Mouse (Mus musculus): ENCODE data around the gene Mapk1ip1. TPM values are rescaled to one million over a fixed set of nuclear protein-coding genes. Genes with fewer than 3 reads are reported as not detected.
A peak's percentile ranks its signal among the peaks of the same experiment; 100 is the strongest.

Mapk1ip1 gene
- total and polyA plus RNA-seq, 2 experiments from 2014 or later: 34.1 to 35.1 TPM

DNA sequence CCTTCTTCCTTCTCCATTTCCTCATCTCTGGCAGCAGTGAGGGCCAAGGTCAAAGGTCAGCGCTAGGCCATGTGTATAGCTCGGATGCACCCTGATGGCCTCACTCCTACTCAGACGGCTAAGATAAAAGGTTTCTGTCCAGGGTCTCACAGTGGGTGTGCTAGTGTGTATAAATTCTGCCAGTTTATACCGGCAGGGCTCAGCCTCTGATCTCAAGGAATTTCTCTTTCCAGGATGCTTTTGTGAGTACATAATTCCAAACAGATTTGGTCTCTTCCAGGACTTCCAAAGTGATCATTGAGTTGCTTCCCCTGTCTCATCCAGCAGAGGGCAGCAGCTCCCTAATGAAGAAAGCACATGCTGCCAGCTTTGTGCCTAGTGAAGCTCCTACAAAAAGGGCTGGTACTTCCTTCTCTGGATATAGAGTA lies 5.5 kb downstream of the Mapk1ip1 start:
- Histone ChIP-seq H3K9ac (no peak overlapping the region), H3K36me3 (ENCODE audit: insufficient read depth) (peaks cover 10% of the 10 kb centered on the region; the same call in 1 of the 2 replicates), H3K9me3 (ENCODE audit: low read length) (no peaks in the 10 kb centered on the region), H3K4me3 (ENCODE audit: low read depth, low read length) (no peak overlapping the region), H3K27ac (ENCODE audit: low read depth, low read length) (no peak overlapping the region), H3K27me3 (ENCODE audit: insufficient read depth, low read length) (no peaks in the 10 kb centered on the region), H3K4me2 (ENCODE audit: low read depth) (no peak overlapping the region), H3K4me1 (ENCODE audit: insufficient read depth) (peaks cover 29% of the 10 kb centered on the region)
- WGBS: 51% methylated on average over 4 of the region's 4 CpGs
- TF ChIP-seq CTCF (IDR thresholded peaks at IDR 0.05; ENCODE audit: low read depth): peak; percentile 85
- ATAC-seq: peak; percentile 46
- DNase-seq: peak; percentile 93

DNA sequence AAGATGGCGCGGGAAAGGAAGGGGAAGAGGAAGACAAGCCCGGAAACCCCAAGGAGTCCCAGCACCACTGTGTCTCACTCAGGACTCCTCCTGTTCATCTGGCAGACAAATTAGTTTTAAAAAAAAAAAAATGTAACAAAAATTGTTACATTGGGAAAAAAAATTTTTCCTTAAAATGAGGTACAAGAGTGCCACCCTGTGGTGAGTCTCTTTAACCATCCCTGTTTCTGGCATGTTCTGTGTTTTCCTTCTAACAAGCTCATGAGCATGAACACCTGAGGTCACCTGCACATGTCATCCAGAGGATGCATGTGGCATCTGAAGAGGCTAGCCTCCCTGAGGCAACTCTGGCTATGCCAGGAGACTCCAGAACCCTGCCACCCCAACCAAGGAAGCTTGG lies 11.0 kb downstream of the Mapk1ip1 start:
- no peak overlapping the region for H3K27ac ChIP-seq (ENCODE audit: low read depth, low read length)
- peak; percentile 75 for DNase-seq
- WGBS: 71% methylated on average over 3 of the region's 3 CpGs

GRCm38 (mm10) chr7:138827812-138828211 lies 18.3 kb downstream of the Mapk1ip1 start:
- WGBS: 17% methylated on average over 11 of the region's 11 CpGs
- Histone ChIP-seq H3K4me1 (ENCODE audit: insufficient read depth) (no peaks in the 10 kb centered on the region), H3K9me3 (ENCODE audit: low read length) (no peaks in the 10 kb centered on the region), H3K4me2 (ENCODE audit: low read depth) (no peak overlapping the region), H3K27ac (ENCODE audit: low read depth, low read length) (no peak overlapping the region), H3K27me3 (ENCODE audit: insufficient read depth, low read length) (no peaks in the 10 kb centered on the region), H3K4me3 (ENCODE audit: low read depth, low read length) (no peak overlapping the region), H3K9ac (no peak overlapping the region), H3K36me3 (ENCODE audit: insufficient read depth) (no peaks in the 10 kb centered on the region)
- TF ChIP-seq CTCF (IDR thresholded peaks at IDR 0.05; ENCODE audit: low read depth): peak; percentile 100
- DNase-seq (peak; percentile 86), ATAC-seq (peak; percentile 53; the same call in 1 of the 2 replicates)

More for the DNA sequence above, 11.0 kb downstream of the Mapk1ip1 start:
- H3K27me3 ChIP-seq (ENCODE audit: insufficient read depth, low read length): no peaks in the 10 kb centered on the region
- ATAC-seq: no peak
- H3K36me3 ChIP-seq (ENCODE audit: insufficient read depth): peaks cover 10% of the 10 kb centered on the region; the same call in 1 of the 2 replicates
- no peak overlapping the region for H3K9ac ChIP-seq
- H3K4me2 ChIP-seq (ENCODE audit: low read depth): no peak overlapping the region
- H3K4me3 ChIP-seq (ENCODE audit: low read depth, low read length): no peak overlapping the region
- no peaks in the 10 kb centered on the region for H3K9me3 ChIP-seq (ENCODE audit: low read length)
- H3K4me1 ChIP-seq (ENCODE audit: insufficient read depth): no peaks in the 10 kb centered on the region
- peak; percentile 65 for TF ChIP-seq CTCF (IDR thresholded peaks at IDR 0.05; ENCODE audit: low read depth)

- Histone ChIP-seq H3K27me3 (ENCODE audit: insufficient read depth, low read length) (no peaks in the 10 kb centered on the region), H3K9ac (no peak overlapping the region), H3K4me1 (ENCODE audit: insufficient read depth) (no peaks in the 10 kb centered on the region), H3K27ac (ENCODE audit: low read depth, low read length) (no peak overlapping the region), H3K4me2 (ENCODE audit: low read depth) (no peak overlapping the region), H3K4me3 (ENCODE audit: low read depth, low read length) (no peak overlapping the region), H3K9me3 (ENCODE audit: low read length) (no peaks in the 10 kb centered on the region), H3K36me3 (ENCODE audit: insufficient read depth) (no peaks in the 10 kb centered on the region)
- DNase-seq (no peak), ATAC-seq (no peak)
- WGBS: 87% methylated on average over 19 of the region's 19 CpGs
- no peak for TF ChIP-seq CTCF (IDR thresholded peaks at IDR 0.05; ENCODE audit: low read depth)
Measured at GRCm38 (mm10) chr7:138824995-138825756, 20.9 kb downstream of the Mapk1ip1 start.

- ATAC-seq: no peak
- no peaks in the 10 kb centered on the region for H3K4me1 ChIP-seq (ENCODE audit: insufficient read depth)
- H3K9me3 ChIP-seq (ENCODE audit: low read length): no peaks in the 10 kb centered on the region
- TF ChIP-seq CTCF (IDR thresholded peaks at IDR 0.05; ENCODE audit: low read depth): no peak
- no peak for DNase-seq
- H3K36me3 ChIP-seq (ENCODE audit: insufficient read depth): no peaks in the 10 kb centered on the region
- H3K4me3 ChIP-seq (ENCODE audit: low read depth, low read length): no peak overlapping the region
- H3K27me3 ChIP-seq (ENCODE audit: insufficient read depth, low read length): no peaks in the 10 kb centered on the region
- no peak overlapping the region for H3K27ac ChIP-seq (ENCODE audit: low read depth, low read length)
- H3K4me2 ChIP-seq (ENCODE audit: low read depth): no peak overlapping the region
- no peak overlapping the region for H3K9ac ChIP-seq
- WGBS: 44% methylated on average over 6 of the region's 6 CpGs
Measured at GRCm38 (mm10) chr7:138824423-138824822, 21.6 kb downstream of the Mapk1ip1 start.

- DNase-seq (no peak), ATAC-seq (no peak)
- no peaks in the 10 kb centered on the region for H3K27me3 ChIP-seq (ENCODE audit: insufficient read depth, low read length)
- H3K4me3 ChIP-seq (ENCODE audit: low read depth, low read length): no peak overlapping the region
- no peaks in the 10 kb centered on the region for H3K9me3 ChIP-seq (ENCODE audit: low read length)
- H3K36me3 ChIP-seq (ENCODE audit: insufficient read depth): no peaks in the 10 kb centered on the region
- H3K4me2 ChIP-seq (ENCODE audit: low read depth): no peak overlapping the region
- 59% methylated on average over 4 of the region's 4 CpGs for WGBS
- H3K9ac ChIP-seq: no peak overlapping the region
- TF ChIP-seq CTCF (IDR thresholded peaks at IDR 0.05; ENCODE audit: low read depth): 0 out of 2 replicates have a peak, but pooled peaks have one; percentile 27
- no peak overlapping the region for H3K27ac ChIP-seq (ENCODE audit: low read depth, low read length)
- H3K4me1 ChIP-seq (ENCODE audit: insufficient read depth): no peaks in the 10 kb centered on the region
Measured at GRCm38 (mm10) chr7:138818314-138818713, 27.8 kb downstream of the Mapk1ip1 start.

DNA sequence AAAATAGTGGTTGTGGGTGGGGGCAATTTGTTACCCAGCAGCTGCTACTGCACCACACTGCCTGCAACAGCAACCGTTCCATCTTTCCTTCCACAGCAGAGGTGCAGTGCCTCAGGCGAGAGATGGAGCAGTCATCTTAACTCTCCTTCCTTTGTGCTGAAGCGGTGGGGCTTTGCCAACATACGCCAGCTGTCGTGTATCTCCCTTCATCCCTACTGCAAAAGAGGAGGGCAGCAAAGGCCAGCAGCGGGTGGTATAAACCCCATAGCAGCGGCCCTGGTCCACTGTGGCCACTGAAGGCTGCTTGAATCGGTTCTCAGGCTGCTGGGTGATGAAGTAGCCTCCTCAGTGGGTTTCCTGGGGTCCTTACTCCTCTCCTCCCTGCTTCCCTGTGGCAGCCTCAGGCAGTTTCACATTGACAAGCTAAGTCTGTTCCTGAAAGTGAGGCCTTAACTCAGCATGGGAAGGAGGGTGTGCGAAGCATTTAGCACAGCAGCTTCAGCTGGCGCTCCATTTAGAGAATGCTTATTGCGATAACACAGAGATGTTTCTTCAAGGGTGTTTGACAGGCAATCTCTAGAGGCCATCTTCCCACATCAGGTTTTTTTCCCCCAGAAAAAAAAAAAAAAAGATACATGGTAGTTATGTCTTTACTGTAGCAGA lies 32.7 kb downstream of the Mapk1ip1 start:
- ATAC-seq: no peak
- Histone ChIP-seq H3K36me3 (ENCODE audit: insufficient read depth) (no peaks in the 10 kb centered on the region), H3K4me2 (ENCODE audit: low read depth) (no peak overlapping the region), H3K4me1 (ENCODE audit: insufficient read depth) (no peaks in the 10 kb centered on the region), H3K9me3 (ENCODE audit: low read length) (no peaks in the 10 kb centered on the region), H3K27ac (ENCODE audit: low read depth, low read length) (no peak overlapping the region), H3K27me3 (ENCODE audit: insufficient read depth, low read length) (no peaks in the 10 kb centered on the region), H3K9ac (no peak overlapping the region), H3K4me3 (ENCODE audit: low read depth, low read length) (no peak overlapping the region)
- DNase-seq: no peak
- WGBS: 63% methylated on average over 11 of the region's 11 CpGs
- no peak for TF ChIP-seq CTCF (IDR thresholded peaks at IDR 0.05; ENCODE audit: low read depth)

All from forebrain, postnatal 0 days (tissue).